Mouse (Mus musculus) gastrocnemius, postnatal 4 days (tissue): ENCODE results near the gene Polr2b. TPM values are rescaled to one million over a fixed set of nuclear protein-coding genes. Genes with fewer than 3 reads are reported as not detected.

Experiments used
- DNase-seq, 2 experiments: peaks; one replicate each; pipeline ENCODE4 v3.0.0; 2021 to 2022; ENCODE audit warnings: low spot score in 2 of 2, mixed read lengths in 2 of 2
- long read RNA-seq, 2 experiments: library from polyadenylated mRNA; stranded (forward); transcript quantifications; one replicate each; pipeline ENCODE4 v2.0.0; 2021
- total RNA-seq, 2 experiments: library from RNA; stranded (reverse); gene quantifications; 2 replicates each; pipeline ENCODE4 v1.2.3; 2021

Polr2b gene
- 10 to 100 TPM; 31.5 to 35.7 TPM for total RNA-seq
- long read RNA-seq, experiment 1, full-length matches to known transcripts = 38 of 54 reads
- long read RNA-seq, experiment 1, partial matches to known transcripts = 1 of 54 reads
- long read RNA-seq, experiment 1, other reads (novel, unspliced or antisense) = 15 of 54 reads
- long read RNA-seq, experiment 2, full-length matches to known transcripts = 80 of 91 reads
- long read RNA-seq, experiment 2, partial matches to known transcripts = 4 of 91 reads
- long read RNA-seq, experiment 2, other reads (novel, unspliced or antisense) = 7 of 91 reads

DNA sequence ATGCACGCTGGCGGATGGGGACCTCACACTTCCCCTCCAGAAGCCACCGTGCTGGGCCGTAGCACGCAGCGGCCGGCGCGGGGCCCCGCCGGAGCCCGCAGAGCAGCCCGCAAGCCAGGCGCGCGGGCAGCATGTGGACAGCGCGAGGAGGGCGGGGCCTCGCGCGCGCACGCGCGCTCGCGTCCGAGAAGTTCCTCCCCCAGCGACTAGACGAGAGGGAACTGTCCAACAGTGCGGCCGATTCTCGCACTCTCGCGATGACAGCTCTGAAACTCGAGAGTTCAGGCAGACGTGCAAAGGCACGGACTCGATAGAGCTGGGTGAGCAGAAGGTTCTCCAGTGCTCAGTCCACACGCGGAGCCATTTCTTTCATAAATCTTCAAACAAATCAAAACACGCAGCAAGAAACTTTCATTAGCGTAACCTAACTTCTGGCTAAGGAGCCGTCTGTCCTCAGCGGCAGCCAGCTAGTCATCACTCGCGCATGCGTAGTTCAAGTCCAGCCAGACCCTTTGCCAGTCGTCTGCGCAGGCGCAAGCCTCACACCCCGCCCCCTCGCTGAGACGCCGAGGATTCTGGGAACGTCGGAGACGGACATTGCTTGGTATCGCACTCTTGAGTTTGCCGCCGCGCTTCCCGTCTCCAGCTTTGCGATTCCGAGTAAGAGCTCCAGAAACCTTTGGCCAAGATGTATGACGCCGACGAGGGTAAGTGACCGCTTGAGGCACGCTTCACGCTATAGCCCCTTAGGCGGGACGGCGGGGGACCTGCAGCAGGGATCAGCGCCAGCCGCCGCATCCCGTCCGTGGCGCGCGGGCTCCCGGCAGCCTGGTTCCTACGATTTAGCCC lies at the start of gene Polr2b, which contains the start of gene Noa1:
Gene Polr2b, plus strand, starts transcription at position 224 of the 849 bp plus-strand sequence.
Gene Noa1, minus strand, starts transcription at position 161 of the 849 bp plus-strand sequence.
- peak; percentile 98 to 99 for DNase-seq

DNA sequence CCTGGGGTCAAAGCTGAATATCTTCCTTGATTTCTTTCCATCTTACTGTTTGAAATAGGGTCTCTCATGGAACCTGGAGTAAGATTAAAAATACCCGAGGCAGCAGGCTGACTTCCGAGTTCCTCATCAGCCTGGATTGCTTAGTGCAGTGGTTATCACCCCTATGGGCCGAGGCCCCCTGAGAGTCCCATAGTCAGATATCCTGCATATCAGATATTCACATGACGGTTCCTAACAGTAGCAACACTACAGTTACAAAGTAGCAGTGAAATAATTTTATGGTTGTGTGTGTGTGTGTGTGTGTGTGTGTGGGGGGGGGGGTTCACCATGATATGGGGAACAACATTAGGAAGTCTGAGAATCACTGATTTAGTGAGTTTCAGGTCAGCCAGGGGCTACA lies 48.8 kb upstream of the Polr2b start:
- no peak for DNase-seq

DNA sequence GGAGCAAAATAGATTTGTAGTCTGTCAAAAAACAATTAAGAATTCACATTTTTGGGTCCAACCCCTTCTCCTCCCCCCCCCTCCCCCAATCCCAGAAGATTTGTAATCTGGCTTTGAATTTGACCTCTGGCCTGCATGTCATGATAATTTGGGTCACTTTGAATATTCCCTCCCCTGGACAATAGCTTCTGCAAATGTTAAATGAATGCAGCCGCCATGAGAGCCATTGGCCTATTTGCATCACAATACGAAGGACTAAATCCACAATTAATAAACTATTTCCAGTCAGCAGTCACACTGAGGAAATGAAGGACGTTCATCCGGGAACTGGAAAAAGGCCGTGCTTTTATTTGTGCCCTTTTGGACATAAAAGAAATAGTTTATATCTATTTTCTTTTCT lies 47.8 kb upstream of the Polr2b start:
- no peak for DNase-seq

DNA sequence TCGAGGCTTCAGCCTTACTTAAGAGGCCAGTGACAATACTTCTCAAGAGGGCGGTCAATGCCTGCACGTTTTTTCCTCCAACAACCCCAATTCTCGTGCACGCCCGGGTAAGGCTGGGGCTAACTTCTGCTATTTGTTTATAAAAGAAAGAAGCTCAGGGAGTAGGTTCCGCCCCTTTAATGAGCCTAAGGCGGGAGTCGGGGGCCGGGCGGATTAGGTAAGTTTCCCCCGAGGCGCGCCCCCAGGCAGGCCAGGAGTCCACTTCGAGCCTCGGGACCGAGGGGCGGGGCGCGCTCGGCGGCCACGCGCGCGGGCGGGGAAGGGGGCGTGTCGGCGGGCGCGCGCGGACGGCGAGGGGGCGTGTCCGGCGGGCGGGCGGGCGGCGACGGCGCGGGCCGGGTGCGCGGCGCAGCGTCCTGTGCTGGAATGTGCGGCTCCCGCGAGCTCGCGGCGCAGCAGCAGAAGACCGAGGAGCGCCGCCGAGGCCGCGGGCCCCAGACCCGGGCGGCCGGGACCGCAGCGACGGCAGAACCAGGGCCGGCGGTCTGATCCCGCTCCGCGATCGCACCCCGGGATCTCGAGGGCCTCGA lies 44.8 kb upstream of the Polr2b start, which contains the start of gene Rest:
Gene Rest, plus strand, starts transcription at position 411 of the 590 bp plus-strand sequence.
- DNase-seq = peak; percentile 83

DNA sequence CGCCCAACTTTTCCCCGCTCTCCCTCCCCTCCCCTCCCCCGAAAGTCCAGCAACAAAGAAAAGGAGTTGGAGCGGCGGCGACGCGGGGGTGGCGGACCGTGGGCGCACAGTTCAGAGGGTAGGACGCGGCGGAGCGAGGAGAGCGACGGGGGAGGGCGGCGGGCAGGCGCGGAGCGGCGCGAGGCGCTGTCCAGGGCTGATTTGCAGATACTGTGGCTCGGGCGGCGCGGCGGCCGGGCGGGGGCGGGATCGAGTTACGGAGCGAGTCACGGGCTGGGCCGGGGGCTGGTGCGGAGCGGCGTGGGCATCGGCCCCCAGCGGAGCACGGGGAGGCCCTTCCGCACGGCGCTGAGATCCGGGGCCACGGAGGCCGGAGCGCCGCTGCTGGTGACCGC lies 44.3 kb upstream of the Polr2b start:
- DNase-seq = peak; percentile 69 to 81

DNA sequence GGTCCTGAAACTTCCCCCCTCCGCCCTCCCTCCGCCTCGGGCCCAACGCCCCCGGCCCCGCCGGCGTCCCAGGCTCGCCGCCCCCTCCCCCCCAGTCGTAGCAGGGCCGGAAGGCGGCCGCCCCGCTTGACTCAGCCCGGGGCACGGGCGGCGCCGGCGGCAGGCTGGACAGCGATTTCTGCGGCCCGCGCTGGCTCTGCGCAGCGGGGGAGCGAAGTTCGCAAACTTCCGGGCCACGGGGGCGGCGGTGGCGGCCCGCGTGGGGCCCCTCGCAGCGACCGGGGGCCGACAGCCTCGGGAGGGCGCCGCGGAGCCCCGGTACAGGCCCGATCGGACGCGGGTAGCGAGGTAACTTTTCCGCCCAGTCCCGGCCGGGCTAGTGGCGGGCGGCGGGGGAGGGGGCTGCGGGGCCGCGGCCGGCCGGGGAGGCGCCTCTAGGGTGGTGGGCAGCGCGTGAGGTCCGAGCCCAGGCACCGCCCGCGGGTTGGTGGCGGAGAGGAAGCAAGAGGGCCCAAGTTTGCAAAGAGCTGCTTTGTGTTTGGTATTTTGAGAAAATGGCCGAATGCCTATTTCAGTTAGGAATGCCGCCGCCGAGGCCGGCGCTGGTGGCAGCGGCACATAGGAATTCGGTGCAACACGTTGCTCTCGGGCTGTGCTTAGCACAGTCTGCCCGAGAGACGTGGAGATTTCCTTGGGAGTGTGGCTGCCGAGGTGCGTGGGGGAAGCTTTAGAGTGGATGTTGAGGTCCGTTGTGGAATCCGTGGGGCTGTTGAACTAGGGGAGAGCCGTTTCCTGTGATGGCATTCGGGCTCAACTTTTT lies 43.7 kb upstream of the Polr2b start:
- peak; percentile 36 to 65 for DNase-seq

DNA sequence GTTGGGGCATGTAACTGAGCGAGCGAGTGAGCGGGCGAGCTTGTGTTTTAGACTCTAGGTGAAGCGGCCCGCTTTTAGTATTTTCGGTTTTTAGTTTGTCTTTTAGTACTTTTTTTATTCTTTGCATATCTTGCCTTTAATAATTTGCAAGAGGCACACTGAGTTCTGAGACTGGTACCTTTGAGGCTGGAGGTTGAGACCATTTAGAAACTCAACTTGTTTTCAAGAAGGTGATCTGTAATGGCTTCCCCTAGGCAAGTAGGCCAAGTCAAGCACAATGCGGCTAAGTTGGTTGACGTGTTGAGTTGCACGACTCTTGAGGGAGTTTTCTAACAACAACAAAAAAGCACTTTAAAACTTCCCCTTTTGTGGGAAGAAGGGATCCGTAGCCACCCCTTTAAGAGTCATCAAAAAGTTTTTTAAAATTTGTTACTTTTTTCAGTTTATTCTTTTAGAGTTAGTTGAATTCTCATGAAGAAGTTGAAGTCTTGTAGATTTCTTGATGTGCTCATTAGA lies 43.0 kb upstream of the Polr2b start:
- DNase-seq = no peak

DNA sequence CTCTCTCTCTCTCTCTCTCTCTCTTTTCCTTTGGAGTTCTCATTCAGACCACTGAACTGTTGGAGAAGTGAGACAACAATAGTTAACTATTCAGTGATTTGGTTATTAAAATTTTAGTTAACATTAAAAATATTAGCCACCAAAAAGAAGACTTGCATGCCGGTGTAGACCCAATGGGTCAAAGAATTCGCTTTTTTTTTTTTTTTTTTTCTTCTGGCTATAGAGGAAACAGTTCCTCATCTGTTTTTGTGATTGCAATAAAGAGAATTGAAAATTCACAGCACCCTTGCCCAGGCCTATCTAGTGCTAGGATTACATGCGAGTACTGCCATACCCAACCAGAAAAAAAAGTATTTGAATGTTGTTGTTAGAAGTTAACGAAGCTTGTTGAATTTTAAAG lies 42.5 kb upstream of the Polr2b start:
- no peak for DNase-seq

DNA sequence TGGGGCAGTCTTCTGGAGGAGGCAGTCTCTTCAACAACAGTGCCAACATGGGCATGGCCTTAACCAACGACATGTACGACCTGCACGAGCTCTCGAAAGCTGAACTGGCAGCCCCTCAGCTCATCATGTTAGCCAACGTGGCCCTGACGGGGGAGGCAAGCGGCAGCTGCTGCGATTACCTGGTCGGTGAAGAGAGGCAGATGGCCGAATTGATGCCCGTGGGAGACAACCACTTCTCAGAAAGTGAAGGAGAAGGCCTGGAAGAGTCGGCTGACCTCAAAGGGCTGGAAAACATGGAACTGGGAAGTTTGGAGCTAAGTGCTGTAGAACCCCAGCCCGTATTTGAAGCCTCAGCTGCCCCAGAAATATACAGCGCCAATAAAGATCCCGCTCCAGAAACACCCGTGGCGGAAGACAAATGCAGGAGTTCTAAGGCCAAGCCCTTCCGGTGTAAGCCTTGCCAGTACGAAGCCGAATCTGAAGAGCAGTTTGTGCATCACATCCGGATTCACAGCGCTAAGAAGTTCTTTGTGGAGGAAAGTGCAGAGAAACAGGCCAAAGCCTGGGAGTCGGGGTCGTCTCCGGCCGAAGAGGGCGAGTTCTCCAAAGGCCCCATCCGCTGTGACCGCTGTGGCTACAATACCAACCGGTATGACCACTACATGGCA lies 41.9 kb upstream of the Polr2b start:
- no peak for DNase-seq

DNA sequence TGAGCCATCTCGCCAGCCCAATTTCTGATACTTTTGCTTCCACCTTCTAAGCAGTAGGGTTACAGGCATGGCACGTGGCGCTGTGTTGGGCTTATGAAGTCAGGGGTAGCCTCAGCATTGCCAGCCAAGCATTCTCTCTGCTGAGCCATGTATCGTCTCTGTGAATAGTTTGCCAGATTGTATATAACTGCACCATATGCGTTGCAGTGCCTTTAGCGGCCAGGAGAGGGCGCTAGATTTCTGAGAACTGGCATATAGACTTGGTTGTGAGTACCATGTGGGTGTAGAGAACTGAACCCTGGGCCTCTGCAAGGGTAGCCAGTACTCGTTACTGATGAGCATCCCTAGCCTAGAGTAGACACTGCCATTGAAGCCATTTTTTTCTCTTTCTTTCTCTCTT lies 40.5 kb upstream of the Polr2b start:
- no peak for DNase-seq

DNA sequence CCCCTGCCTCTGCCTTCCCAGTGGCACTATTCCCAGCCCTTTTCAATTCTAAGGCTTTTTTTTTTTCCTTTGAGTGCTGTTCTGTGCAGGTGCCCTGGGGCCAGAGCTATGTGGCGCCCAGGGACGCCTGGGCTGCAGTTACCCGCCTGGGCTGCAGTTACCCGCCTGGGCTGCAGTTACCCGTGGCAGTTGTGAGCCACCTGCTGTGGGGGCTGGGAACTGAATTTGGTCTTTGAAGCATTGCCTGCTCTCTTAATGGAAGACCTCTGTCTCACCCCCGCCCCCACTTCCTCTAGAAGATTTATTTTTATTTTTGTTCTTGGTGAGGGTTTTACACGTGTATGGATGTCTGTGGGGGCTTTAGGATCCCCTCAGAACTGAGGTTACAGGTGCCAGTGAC lies 36.8 kb upstream of the Polr2b start:
- no peak for DNase-seq

DNA sequence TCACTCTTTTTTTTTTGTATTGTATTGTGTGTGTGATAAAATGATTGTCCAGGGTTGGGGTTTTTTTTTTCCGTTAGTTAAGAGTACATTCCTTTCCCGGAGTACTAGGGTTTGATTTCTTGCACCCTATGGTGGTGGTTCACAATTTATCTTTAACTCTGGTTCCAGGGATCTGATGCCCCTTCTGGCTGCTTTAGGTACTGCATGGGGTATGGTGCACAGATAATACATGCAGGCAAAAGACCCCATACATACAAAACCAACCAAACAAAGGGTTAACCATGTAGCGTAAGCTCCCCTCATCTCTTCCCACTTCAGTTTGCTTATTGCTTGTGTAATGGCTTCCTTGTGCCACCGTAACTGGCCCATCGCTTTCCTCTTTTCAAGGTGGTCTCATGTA lies 34.0 kb upstream of the Polr2b start:
- no peak for DNase-seq

DNA sequence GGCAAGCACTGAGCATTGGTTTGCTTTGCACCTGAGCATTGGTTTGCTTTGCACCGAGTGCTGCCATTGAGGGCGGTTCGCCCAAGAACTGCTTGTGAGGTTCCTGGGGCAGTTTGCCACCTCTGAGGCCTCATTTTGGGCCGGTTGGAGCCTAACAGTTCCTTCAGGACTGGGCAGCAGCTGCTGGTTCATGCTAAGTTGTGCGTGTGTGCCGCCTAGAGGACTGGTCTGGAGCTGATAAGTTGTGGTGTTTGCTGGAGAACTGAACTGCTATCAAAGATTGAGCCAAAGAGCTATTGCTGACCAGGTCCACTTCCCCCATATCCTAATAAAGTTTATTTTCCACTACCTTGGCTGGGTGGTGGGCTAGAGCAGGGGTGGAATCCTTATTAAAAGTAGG lies 32.7 kb upstream of the Polr2b start:
- DNase-seq = no peak

DNA sequence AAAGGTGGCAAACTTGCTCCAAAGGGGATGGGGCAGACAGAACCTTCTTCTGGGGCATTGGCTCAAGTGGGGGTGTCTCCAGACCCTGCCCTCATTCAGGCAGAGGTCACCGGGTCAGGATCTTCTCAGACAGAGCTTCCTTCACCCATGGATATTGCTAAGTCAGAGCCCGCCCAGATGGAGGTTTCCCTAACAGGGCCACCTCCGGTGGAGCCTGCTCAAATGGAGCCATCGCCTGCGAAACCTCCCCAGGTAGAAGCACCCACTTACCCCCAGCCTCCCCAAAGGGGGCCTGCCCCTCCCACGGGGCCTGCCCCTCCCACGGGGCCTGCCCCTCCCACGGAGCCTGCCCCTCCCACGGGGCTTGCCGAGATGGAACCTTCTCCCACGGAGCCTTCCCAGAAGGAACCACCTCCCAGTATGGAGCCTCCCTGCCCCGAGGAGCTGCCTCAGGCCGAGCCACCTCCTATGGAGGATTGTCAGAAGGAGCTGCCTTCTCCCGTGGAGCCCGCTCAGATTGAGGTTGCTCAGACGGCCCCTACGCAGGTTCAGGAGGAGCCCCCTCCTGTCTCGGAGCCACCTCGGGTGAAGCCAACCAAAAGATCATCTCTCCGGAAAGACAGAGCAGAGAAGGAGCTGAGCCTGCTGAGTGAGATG lies 28.3 kb upstream of the Polr2b start:
- no peak for DNase-seq

DNA sequence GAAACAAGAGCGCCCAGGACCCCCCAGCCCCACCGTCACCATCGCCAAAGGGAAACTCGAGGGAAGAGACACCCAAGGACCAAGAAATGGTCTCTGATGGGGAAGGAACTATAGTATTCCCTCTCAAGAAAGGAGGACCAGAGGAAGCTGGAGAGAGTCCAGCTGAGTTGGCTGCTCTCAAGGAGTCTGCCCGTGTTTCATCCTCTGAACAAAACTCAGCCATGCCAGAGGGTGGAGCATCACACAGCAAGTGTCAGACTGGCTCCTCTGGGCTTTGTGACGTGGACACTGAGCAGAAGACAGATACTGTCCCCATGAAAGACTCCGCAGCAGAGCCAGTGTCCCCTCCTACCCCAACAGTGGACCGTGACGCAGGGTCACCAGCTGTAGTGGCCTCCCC lies 27.7 kb upstream of the Polr2b start:
- no peak for DNase-seq

DNA sequence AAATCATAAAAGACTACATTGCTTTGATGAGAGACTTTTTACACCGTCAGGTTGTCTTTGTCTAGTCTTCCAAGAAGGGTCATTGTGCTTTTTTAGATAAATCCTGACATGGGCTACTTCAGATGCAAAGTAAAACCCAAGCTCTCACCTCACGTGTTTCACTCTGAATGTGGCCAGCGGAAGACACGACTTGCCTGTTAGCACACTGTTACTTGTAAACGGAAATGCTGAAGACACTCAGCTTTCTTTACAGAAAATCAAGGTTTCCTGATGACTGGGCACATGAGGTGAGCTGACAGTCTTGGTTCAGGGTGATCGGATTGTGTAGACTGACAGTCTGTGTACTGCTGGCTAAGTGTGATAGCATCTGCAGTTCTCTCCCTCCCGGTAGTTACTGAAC lies 24.3 kb upstream of the Polr2b start:
- DNase-seq = no peak

DNA sequence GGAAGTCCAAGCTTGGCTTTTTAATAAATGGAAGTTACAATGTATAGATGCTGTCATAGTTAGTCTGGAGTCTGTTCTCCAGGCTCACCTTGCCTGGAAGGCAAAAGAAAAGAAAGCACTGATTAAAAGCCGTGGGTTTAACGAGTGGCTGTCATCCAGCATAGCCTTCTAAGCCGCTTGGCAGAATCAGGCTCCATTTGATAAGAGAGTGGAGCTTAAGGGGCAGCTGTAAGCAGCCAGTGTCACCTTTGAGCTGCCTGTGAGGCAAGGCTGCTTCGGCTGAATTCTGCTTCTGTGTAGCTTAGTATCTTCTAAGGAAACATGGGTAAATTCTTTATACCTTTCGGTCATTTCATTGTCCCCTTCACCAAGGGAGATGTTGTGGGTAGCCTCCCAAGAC lies 23.0 kb upstream of the Polr2b start:
- no peak for DNase-seq

DNA sequence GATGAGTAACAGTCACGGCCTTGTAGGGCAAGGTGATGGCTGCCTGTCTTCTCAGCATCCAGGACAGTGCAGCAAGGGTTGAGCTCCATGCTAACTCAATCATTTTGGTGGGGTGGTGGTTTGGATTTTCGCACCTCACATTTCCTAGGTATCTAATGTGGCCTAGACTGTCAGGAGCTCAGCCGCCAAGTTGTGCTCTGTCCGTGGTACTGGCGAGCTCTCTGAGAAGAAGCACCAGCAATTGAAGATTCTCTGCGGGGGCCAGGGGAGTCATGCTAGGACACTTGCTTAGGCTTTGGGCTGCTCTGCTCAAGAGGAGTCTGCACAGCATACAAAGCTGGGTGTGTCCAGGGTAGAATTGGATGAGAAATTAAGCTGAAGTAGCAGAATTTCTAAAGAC lies 22.0 kb upstream of the Polr2b start:
- no peak for DNase-seq

DNA sequence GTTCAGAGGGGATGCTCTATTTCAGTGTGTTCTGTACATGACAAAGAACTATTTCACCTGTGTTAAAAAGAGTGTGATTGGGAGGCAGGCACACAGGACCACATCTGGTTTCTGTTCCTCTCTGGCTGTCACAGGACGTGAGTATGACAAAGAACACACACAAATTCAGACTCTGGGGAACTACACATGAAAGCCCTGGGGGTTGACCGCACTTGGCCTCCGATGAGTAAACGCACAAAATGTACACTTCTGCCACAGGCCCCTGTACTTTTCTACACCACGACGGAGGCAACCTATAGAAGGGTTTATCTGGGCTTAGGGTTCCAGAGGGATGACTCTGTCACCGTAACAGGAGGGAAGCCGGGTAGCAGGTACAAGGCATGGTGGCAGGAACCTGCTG lies 20.3 kb upstream of the Polr2b start:
- no peak for DNase-seq

DNA sequence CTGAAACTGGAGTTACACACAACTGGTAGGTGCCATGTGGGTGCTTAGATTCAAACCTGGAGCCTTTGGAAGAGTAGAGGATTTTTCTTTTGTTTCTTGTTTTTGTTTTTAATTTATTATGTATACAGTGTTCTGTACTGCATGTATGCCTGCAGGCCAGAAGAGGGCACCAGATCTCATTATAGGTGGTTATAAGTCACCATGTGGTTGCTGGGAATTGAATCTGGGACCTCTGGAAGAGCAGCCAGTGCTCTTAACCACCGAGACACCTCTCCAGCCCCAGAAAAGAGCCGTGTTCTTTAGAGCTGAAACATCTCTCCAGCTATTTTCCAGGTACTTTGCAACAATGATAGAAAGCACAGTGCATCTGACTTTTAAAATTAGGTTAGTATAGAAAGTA lies 19.3 kb upstream of the Polr2b start:
- no peak for DNase-seq
